Mouse (Mus musculus) kidney, embryonic 14.5 days (tissue): ENCODE results near the gene Nckap5l. TPM values are rescaled to one million over a fixed set of nuclear protein-coding genes. Genes with fewer than 3 reads are reported as not detected.

Experiments used
- ATAC-seq: fragments of 200-750 bp; cut with Nextera tagmentation; 2 replicates; pipeline ENCODE4 v1.8.0; 2017; ENCODE audit warnings: moderate number of reproducible peaks, mild to moderate bottlenecking, moderate TSS enrichment, moderate library complexity; ENCODE audit not compliant: low FRiP score, low TSS enrichment
- H3K27ac ChIP-seq: fragments of 300-500 bp; sonication (generic); 2 replicates; pipeline ENCODE4 v1.5.1; 2014; ENCODE audit warnings: low read depth, mild to moderate bottlenecking, low read length, moderate library complexity, mixed read lengths
- H3K27me3 ChIP-seq: fragments of 300-500 bp; sonication (generic); 2 replicates; pipeline ENCODE4 v1.6.1; 2014; ENCODE audit warnings: mild to moderate bottlenecking, low read length; ENCODE audit not compliant: control insufficient read depth, insufficient read depth
- H3K36me3 ChIP-seq: fragments of 300-500 bp; sonication (generic); 2 replicates; pipeline ENCODE4 v1.6.1; 2014; ENCODE audit warnings: low read length, mixed read lengths; ENCODE audit not compliant: control insufficient read depth, insufficient read depth
- H3K4me1 ChIP-seq: fragments of 300-500 bp; sonication (generic); 2 replicates; pipeline ENCODE4 v1.6.1; 2014; ENCODE audit warnings: low read length, mixed read lengths; ENCODE audit not compliant: control insufficient read depth, insufficient read depth
- H3K4me2 ChIP-seq: fragments of 300-500 bp; sonication (generic); replicated peaks from 2 replicates; pipeline ENCODE4 v1.6.1; 2014; ENCODE audit warnings: low read depth, mild to moderate bottlenecking, low read length
- H3K4me3 ChIP-seq: fragments of 300-500 bp; sonication (generic); 2 replicates; pipeline ENCODE4 v1.5.1; 2014; ENCODE audit warnings: mild to moderate bottlenecking, low read length
- H3K9ac ChIP-seq: fragments of 300-500 bp; sonication (generic); 2 replicates; pipeline ENCODE4 v1.6.1; 2014; ENCODE audit warnings: low read depth, mild to moderate bottlenecking, low read length, moderate library complexity
- H3K9me3 ChIP-seq: fragments of 300-500 bp; sonication (generic); 2 replicates; pipeline ENCODE4 v1.6.1; 2016; ENCODE audit warnings: low read length; ENCODE audit not compliant: control insufficient read depth
- WGBS: fragments of 180-500 bp; shearing (Covaris S2); extraction: QIAGEN DNeasy Blood & Tissue Kit; methylation state at CpG from one replicate; pipeline ENCODE4 v1.1.7; 2014; 5-methylcytosine and 5-hydroxymethylcytosine counted together
- polyA plus RNA-seq: library from polyadenylated mRNA; unstranded; fragments of >200 nt; fragmentation: Nextera tagmentation; extraction: Ambion mirVana; gene quantifications from 2 replicates; pipeline ENCODE4 v1.2.1, GENCODE M21; 2014

The Nckap5l gene
- polyA plus RNA-seq, 1 experiment from 2014 or later = 11.8 TPM

- no peak overlapping the region for H3K27ac ChIP-seq
- H3K4me1 ChIP-seq = peaks cover 7% of the 10 kb centered on the region; the same call in 1 of the 2 replicates
- peaks cover 4% of the 10 kb centered on the region; the same call in 1 of the 2 replicates for H3K36me3 ChIP-seq
- H3K9me3 ChIP-seq = no peaks in the 10 kb centered on the region
- ATAC-seq = no peak
- H3K27me3 ChIP-seq = no peaks in the 10 kb centered on the region
- H3K9ac ChIP-seq = no peak overlapping the region
- H3K4me3 ChIP-seq = no peak overlapping the region
- H3K4me2 ChIP-seq = no peak overlapping the region
- WGBS = 63% methylated on average over 17 of the region's 17 CpGs
These were observed 13.6 kb upstream of the Nckap5l start for GRCm38 (mm10) chr15:99470971-99471676.

GRCm38 (mm10) chr15:99470224-99470761 lies 12.7 kb upstream of the Nckap5l start:
- no peak overlapping the region for H3K4me2 ChIP-seq
- H3K27ac ChIP-seq = no peak overlapping the region
- H3K36me3 ChIP-seq = peaks cover 4% of the 10 kb centered on the region; the same call in 1 of the 2 replicates
- H3K9ac ChIP-seq = no peak overlapping the region
- H3K9me3 ChIP-seq = no peaks in the 10 kb centered on the region
- H3K27me3 ChIP-seq = no peaks in the 10 kb centered on the region
- 83% methylated on average over 31 of the region's 31 CpGs for WGBS
- ATAC-seq = no peak
- H3K4me3 ChIP-seq = no peak overlapping the region
- H3K4me1 ChIP-seq = peaks cover 7% of the 10 kb centered on the region; the same call in 1 of the 2 replicates

DNA sequence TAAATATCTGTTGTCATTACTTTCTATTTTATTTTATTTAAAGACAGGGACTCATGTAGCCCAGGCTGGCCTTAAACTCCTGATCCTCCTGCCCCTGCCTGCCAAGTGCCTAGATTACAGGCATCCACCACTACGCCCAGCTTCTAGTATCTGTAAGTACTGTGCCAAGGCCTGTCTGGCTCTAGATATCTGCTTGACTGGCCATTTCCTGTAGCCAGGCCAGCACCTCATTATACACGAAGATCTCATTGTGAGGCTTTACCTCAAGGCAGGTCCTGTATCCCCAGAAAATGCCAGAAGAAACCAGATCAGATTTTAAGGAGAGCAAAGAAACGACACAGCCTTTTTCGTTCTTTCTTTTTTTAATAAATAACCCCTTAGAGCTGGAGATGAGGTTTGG lies 12.2 kb upstream of the Nckap5l start:
- Histone ChIP-seq H3K4me1 (peaks cover 5% of the 10 kb centered on the region; the same call in 1 of the 2 replicates), H3K27me3 (no peaks in the 10 kb centered on the region), H3K36me3 (peaks cover 4% of the 10 kb centered on the region; the same call in 1 of the 2 replicates), H3K27ac (no peak overlapping the region), H3K9me3 (no peaks in the 10 kb centered on the region), H3K4me2 (no peak overlapping the region), H3K9ac (no peak overlapping the region), H3K4me3 (no peak overlapping the region)
- no peak for ATAC-seq
- WGBS = 84% methylated on average over 4 of the region's 4 CpGs

GRCm38 (mm10) chr15:99469067-99469466 lies 11.5 kb upstream of the Nckap5l start:
- Histone ChIP-seq H3K27ac (no peak overlapping the region), H3K27me3 (no peaks in the 10 kb centered on the region), H3K9me3 (no peaks in the 10 kb centered on the region), H3K4me3 (no peak overlapping the region), H3K4me2 (no peak overlapping the region), H3K9ac (no peak overlapping the region), H3K36me3 (peaks cover 4% of the 10 kb centered on the region; the same call in 1 of the 2 replicates), H3K4me1 (peaks cover 5% of the 10 kb centered on the region; the same call in 1 of the 2 replicates)
- WGBS = 48% methylated on average over 3 of the region's 3 CpGs
- ATAC-seq = no peak

- Histone ChIP-seq H3K4me3 (no peak overlapping the region), H3K36me3 (no peaks in the 10 kb centered on the region), H3K9ac (no peak overlapping the region), H3K4me2 (no peak overlapping the region), H3K9me3 (no peaks in the 10 kb centered on the region), H3K27me3 (no peaks in the 10 kb centered on the region), H3K27ac (no peak overlapping the region), H3K4me1 (peaks cover 3% of the 10 kb centered on the region)
- 72% methylated on average over 13 of the region's 13 CpGs for WGBS
- ATAC-seq = no peak
These were observed 5.6 kb upstream of the Nckap5l start for GRCm38 (mm10) chr15:99463194-99463593.

DNA sequence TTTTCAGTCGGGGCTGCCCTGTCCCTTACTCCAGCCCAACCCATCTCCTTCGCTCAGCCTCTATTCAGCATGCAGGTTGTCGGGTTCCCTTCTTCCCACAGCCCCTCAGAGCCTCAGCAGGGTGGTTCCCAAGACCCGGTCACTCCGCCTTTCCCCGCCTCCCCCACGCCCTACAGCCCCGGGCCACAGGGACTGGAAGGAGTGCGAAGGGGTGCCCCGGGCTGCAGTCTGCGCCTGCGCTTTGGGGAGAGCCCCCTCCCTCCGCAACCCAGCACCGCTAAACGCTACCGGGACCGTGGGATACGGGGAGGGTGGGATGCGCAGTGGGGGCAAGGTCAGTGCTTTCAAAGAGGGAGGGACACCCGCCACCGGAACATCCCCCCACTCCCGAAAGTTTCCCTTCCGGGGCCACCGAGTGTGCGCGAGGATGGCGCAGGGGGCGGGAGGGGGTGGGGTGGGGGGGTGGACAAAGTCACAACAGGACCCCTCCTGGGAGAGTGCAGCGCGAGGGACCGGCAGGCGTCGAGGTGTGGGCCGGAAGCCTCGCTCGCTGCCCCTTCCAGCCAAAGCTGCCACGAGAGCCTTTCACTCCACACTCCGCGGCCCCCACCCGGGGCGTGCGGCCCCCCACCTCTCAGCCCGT lies 464 bp downstream of the Nckap5l start:
- Histone ChIP-seq H3K4me3 (peak overlapping the region; percentile 84), H3K27me3 (no peaks in the 10 kb centered on the region), H3K36me3 (peaks cover 6% of the 10 kb centered on the region; the same call in 1 of the 2 replicates), H3K4me1 (peaks cover 19% of the 10 kb centered on the region), H3K4me2 (peak overlapping the region; percentile 81), H3K27ac (peak overlapping the region; percentile 87), H3K9me3 (no peaks in the 10 kb centered on the region), H3K9ac (peak overlapping the region; percentile 76)
- ATAC-seq = peak; percentile 69
- under 1% methylated on average over 37 of the region's 43 CpGs for WGBS

DNA sequence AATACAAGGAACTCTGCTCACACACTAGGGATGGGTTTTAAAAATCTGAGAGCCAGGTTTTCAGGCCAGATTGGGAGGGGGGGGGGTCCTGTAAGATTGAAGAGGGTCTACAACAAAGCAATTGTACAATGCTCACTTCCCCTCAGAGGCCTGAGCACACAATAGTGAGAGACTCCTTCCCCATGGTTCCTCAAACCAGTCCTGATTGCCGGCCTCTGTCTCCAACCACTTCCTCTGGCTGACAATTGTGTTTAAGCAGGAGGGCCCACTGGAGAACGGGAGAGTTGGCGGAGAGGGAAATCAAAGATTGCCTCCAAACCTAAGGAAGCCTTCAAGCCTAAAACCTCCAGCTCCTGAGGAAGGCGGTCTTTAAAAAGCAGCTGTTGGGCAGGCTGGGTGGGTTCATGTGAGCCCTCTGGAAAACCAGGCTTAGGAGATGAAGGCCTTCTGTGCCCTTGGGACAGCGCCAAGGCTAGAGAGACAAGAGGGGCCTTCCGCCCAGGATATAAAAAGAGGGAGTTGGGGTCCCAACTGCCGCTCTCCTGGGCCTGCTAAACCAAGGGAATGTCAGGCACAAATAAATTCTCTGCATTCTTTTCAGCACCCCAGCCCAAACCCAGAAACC lies 1.1 kb downstream of the Nckap5l start:
- H3K9me3 ChIP-seq = no peaks in the 10 kb centered on the region
- H3K27ac ChIP-seq = peak overlapping the region; percentile 87; the same call in 1 of the 2 replicates
- H3K36me3 ChIP-seq = peaks cover 6% of the 10 kb centered on the region; the same call in 1 of the 2 replicates
- 18% methylated on average over 7 of the region's 7 CpGs for WGBS
- peaks cover 19% of the 10 kb centered on the region for H3K4me1 ChIP-seq
- peak overlapping the region; percentile 84 for H3K4me3 ChIP-seq
- H3K9ac ChIP-seq = peak overlapping the region; percentile 76
- no peak for ATAC-seq
- H3K4me2 ChIP-seq = peak overlapping the region; percentile 81
- no peaks in the 10 kb centered on the region for H3K27me3 ChIP-seq

GRCm38 (mm10) chr15:99455415-99455814 lies 2.1 kb downstream of the Nckap5l start:
- Histone ChIP-seq H3K4me1 (peaks cover 19% of the 10 kb centered on the region), H3K9ac (no peak overlapping the region), H3K4me3 (no peak overlapping the region), H3K27ac (0 out of 2 replicates have a peak overlapping the region, but pooled peaks have one; percentile 14), H3K27me3 (no peaks in the 10 kb centered on the region), H3K9me3 (no peaks in the 10 kb centered on the region), H3K4me2 (no peak overlapping the region), H3K36me3 (peaks cover 6% of the 10 kb centered on the region; the same call in 1 of the 2 replicates)
- WGBS = 85% methylated on average over 3 of the region's 3 CpGs
- ATAC-seq = no peak
